Mouse (Mus musculus) CH12.LX (cell line): ENCODE measurements around the gene Ctdsp1.

Source experiments
- BHLHE40 ChIP-seq: IDR thresholded peaks from 2 replicates; pipeline ENCODE4 v1.6.1; 2011; ENCODE audit warnings: mild to moderate bottlenecking, low read depth, low read length, improper control_type of control experiment
- CTCF ChIP-seq, 2 experiments: IDR thresholded peaks in 1 of 2; conservative IDR thresholded peaks in 1 of 2; 2 replicates each; pipeline ENCODE4 v1.5.1; 2011 to 2012; ENCODE audit warnings: low read depth in 2 of 2, low read length in 2 of 2, improper control_type of control experiment in 1 of 2, inconsistent platforms in 1 of 2, mild to moderate bottlenecking in 1 of 2, moderate library complexity in 1 of 2
- EP300 ChIP-seq: IDR thresholded peaks from 2 replicates; pipeline ENCODE4 v1.6.1; 2011; ENCODE audit warnings: low read length, improper control_type of control experiment
- MAFK ChIP-seq: IDR thresholded peaks from 2 replicates; pipeline ENCODE4 v1.6.1; 2011; ENCODE audit warnings: low read length, improper control_type of control experiment; ENCODE audit not compliant: insufficient replicate concordance
- POLR2AphosphoS2 ChIP-seq: IDR thresholded peaks from 2 replicates; pipeline ENCODE4 v1.6.1; 2011; ENCODE audit warnings: low read depth, low read length, improper control_type of control experiment
- SIN3A ChIP-seq: IDR thresholded peaks from 2 replicates; pipeline ENCODE4 v1.6.1; 2012; ENCODE audit warnings: low read length, improper control_type of control experiment, inconsistent platforms
- TBP ChIP-seq: conservative IDR thresholded peaks from 2 replicates; pipeline ENCODE4 v1.6.1; 2011; ENCODE audit warnings: low read depth, low read length, improper control_type of control experiment
- USF2 ChIP-seq: conservative IDR thresholded peaks from 2 replicates; pipeline ENCODE4 v1.6.1; 2011; ENCODE audit warnings: low read depth, low read length, improper control_type of control experiment

- TF ChIP-seq BHLHE40 (peak; percentile 24; the same call in 1 of the 2 replicates), POLR2AphosphoS2 (no peak), SIN3A (no peak), TBP (0 out of 2 replicates have a peak, but pooled peaks have one; percentile 33), MAFK (no peak), EP300 (peak; percentile 68), CTCF (conservative IDR thresholded peaks at IDR 0.05 in 1 of 2, IDR thresholded peaks at IDR 0.05 in 1 of 2; ENCODE audit: low read depth in 2 of 2, low read length in 2 of 2) (no peak), USF2 (no peak)
Measured at GRCm38 (mm10) chr1:74435563-74435962, 44.3 kb downstream of the Ctdsp1 start.
